In genomic region chr1:186833896-186834800, GRCm38 (mm10) we compare ENCODE assay signal across 9 mouse cellular contexts.
DNase-seq lines count a peak whose midpoint lies in the region; ATAC-seq and TF ChIP-seq lines count a peak whose summit lies in the region.
"Had no signal": no experiment of that assay in that cellular context is flagged by ENCODE, and none has a peak within 500 bp of the region (broad histone marks: within the 10 kb centered on the region; RNA-seq: fewer than 3 reads in every experiment).

No protein-coding gene starts in this region.

- peak; percentile 26 for DNase-seq in adrenal gland, adult 2 months
- DNase-seq in adrenal gland, postnatal 4 days (ENCODE audit: low spot score in 2 of 2) = no peak
- DNase-seq in lung, postnatal 36 days = no peak
- no peak for DNase-seq in heart, postnatal 0 days (ENCODE audit: low spot score)
- DNase-seq in liver, embryonic 13.5 days = no peak
- peak; percentile 12 to 13 for DNase-seq in right cerebral cortex, adult 2 months (ENCODE audit: low spot score in 2 of 2)

- H3K36me3 ChIP-seq in lung, embryonic 16.5 days (ENCODE audit: control insufficient read depth, insufficient read depth, low read length) = no peaks in the 10 kb centered on the region
- H3K36me3 ChIP-seq in heart, postnatal 0 days (replicated peaks; ENCODE audit: control insufficient read depth, insufficient read depth, low read length) = no peaks in the 10 kb centered on the region
- no peaks in the 10 kb centered on the region for H3K36me3 ChIP-seq in liver, embryonic 13.5 days

- WGBS in lung, embryonic 16.5 days = under 1% methylated on average over 43 of the region's 43 CpGs
- 2% methylated on average over 43 of the region's 43 CpGs for WGBS in heart, postnatal 0 days
- WGBS in liver, embryonic 13.5 days (ENCODE audit: insufficient replicate concordance) = 1% methylated on average over 43 of the region's 43 CpGs

- H3K4me1 ChIP-seq in lung, embryonic 16.5 days (replicated peaks; ENCODE audit: control insufficient read depth, insufficient read depth, low read length) = peaks cover 6% of the 10 kb centered on the region; the same call in 1 of the 2 replicates
- H3K4me1 ChIP-seq in heart, postnatal 0 days (ENCODE audit: control insufficient read depth, insufficient read depth) = peaks cover 13% of the 10 kb centered on the region
- H3K4me1 ChIP-seq in liver, embryonic 13.5 days (replicated peaks) = no peaks in the 10 kb centered on the region; the same call in 1 of the 2 replicates

- no peaks in the 10 kb centered on the region for H3K9me3 ChIP-seq in lung, embryonic 16.5 days (ENCODE audit: control insufficient read depth, low read length)
- no peaks in the 10 kb centered on the region for H3K9me3 ChIP-seq in heart, postnatal 0 days (replicated peaks; ENCODE audit: control insufficient read depth, low read length)
- H3K9me3 ChIP-seq in liver, embryonic 13.5 days (replicated peaks) = no peaks in the 10 kb centered on the region

- no peak for TF ChIP-seq CTCF in heart, postnatal 0 days (IDR thresholded peaks at IDR 0.05; ENCODE audit: low read depth)

- no peak overlapping the region for H3K27ac ChIP-seq in lung, embryonic 16.5 days (ENCODE audit: low read length)
- H3K27ac ChIP-seq in heart, postnatal 0 days (ENCODE audit: low read depth) = no peak overlapping the region
- no peak overlapping the region for H3K27ac ChIP-seq in liver, embryonic 13.5 days
- H3K27ac ChIP-seq: macrophage had no signal

- peak overlapping the region; percentile 41 for H3K4me3 ChIP-seq in lung, embryonic 16.5 days (ENCODE audit: low read length)
- H3K4me3 ChIP-seq in heart, postnatal 0 days (ENCODE audit: low read depth, low read length) = peak overlapping the region; percentile 49
- H3K4me3 ChIP-seq in liver, embryonic 13.5 days (replicated peaks) = peak overlapping the region; percentile 25

- no peak for ATAC-seq in lung, embryonic 16.5 days (ENCODE audit: low read depth)
- peak; percentile 30; the same call in 1 of the 2 replicates for ATAC-seq in heart, postnatal 0 days (ENCODE audit: insufficient read depth, low read depth)
- ATAC-seq in liver, embryonic 13.5 days (ENCODE audit: low read depth) = no peak
- ATAC-seq in activated CD4-positive, CD25-positive, alpha-beta regulatory T cell, adult 4 months = no peak

- peak overlapping the region; percentile 17; the same call in 1 of the 2 replicates for H3K9ac ChIP-seq in lung, embryonic 16.5 days (ENCODE audit: low read length)
- H3K9ac ChIP-seq in heart, postnatal 0 days (replicated peaks; ENCODE audit: low read depth, low read length) = peak overlapping the region; percentile 33
- H3K9ac ChIP-seq in liver, embryonic 13.5 days = no peak overlapping the region

- no peak for TF ChIP-seq EP300 in heart, postnatal 0 days (IDR thresholded peaks at IDR 0.05; ENCODE audit: low read depth)

- H3K4me2 ChIP-seq in lung, embryonic 16.5 days (ENCODE audit: low read depth, low read length) = peak overlapping the region; percentile 65
- peak overlapping the region; percentile 86 for H3K4me2 ChIP-seq in heart, postnatal 0 days (ENCODE audit: low read depth, low read length)
- H3K4me2 ChIP-seq in liver, embryonic 13.5 days = peak overlapping the region; percentile 53

- H3K27me3 ChIP-seq in lung, embryonic 16.5 days (ENCODE audit: control insufficient read depth, insufficient read depth, low read depth, low read length) = peaks cover 23% of the 10 kb centered on the region
- 0 out of 2 replicates have a peak, but pooled peaks cover 5% of the 10 kb centered on the region for H3K27me3 ChIP-seq in heart, postnatal 0 days (ENCODE audit: control insufficient read depth, insufficient read depth, low read length)
- peaks cover 22% of the 10 kb centered on the region for H3K27me3 ChIP-seq in liver, embryonic 13.5 days

Comparison
In these comparisons a context has a peak if more than half of its experiments do, and no peak if none do; other contexts are left out.
1. DNase-seq: peak in adrenal gland, adult 2 months (single experiment) and right cerebral cortex, adult 2 months (2 of 2); none in adrenal gland, postnatal 4 days (0 of 2), lung, postnatal 36 days (single experiment), heart, postnatal 0 days (single experiment) and liver, embryonic 13.5 days (single experiment).
2. Peak in every context shown above with its lines, with median percentiles within 50 percentile points of each other: H3K4me2 ChIP-seq and H3K4me3 ChIP-seq.